Mouse (Mus musculus): ENCODE results near the gene Bsg. TPM values are rescaled to one million over a fixed set of nuclear protein-coding genes. Genes with fewer than 3 reads are reported as not detected.

The Bsg gene
- total and polyA plus RNA-seq, 3 experiments: 318 to 700 (median 346) TPM

GRCm38 (mm10) chr10:79707162-79707561, 2.9 kb downstream of the Bsg start:
- no peak overlapping the region for H3K9ac ChIP-seq (ENCODE audit: control insufficient read depth, low read depth, low read length, poor library complexity, severe bottlenecking)
- no peaks in the 10 kb centered on the region for H3K27me3 ChIP-seq (ENCODE audit: control insufficient read depth in 1 of 2, insufficient read depth in 2 of 2, low read length in 2 of 2)
- peaks cover 9 to 19% of the 10 kb centered on the region in 2 experiments; a peak in 3 of 4 replicates for H3K4me1 ChIP-seq (ENCODE audit: control insufficient read depth in 1 of 2, insufficient read depth in 2 of 2, low read length in 2 of 2)
- H3K4me3 ChIP-seq (ENCODE audit: control insufficient read depth in 1 of 2, insufficient read depth in 1 of 2, low read depth in 2 of 2, low read length in 2 of 2): no peak overlapping the region
- TF ChIP-seq POLR2AphosphoS5 (IDR thresholded peaks at IDR 0.05; ENCODE audit: borderline replicate concordance, low read depth, low read length): no peak
- TF ChIP-seq TCF12 (IDR thresholded peaks at IDR 0.05; ENCODE audit: low read depth, low read length): no peak
- no peak for TF ChIP-seq BHLHE40 (IDR thresholded peaks at IDR 0.05; ENCODE audit: borderline replicate concordance, low read depth, low read length)
- no peak for TF ChIP-seq NRF1 (IDR thresholded peaks at IDR 0.05; ENCODE audit: insufficient read depth, low read depth, low read length, poor library complexity, severe bottlenecking)
- TF ChIP-seq UBTF (IDR thresholded peaks at IDR 0.05; ENCODE audit: borderline replicate concordance, insufficient read depth, low read depth, low read length): no peak
- TF ChIP-seq TBP (IDR thresholded peaks at IDR 0.05; ENCODE audit: low read depth, low read length): no peak
- no peak for TF ChIP-seq JUND (IDR thresholded peaks at IDR 0.05; ENCODE audit: low read depth, low read length)
- no peak for TF ChIP-seq RAD21 (IDR thresholded peaks at IDR 0.05; ENCODE audit: low read depth, low read length)
- TF ChIP-seq MEF2A (IDR thresholded peaks at IDR 0.05; ENCODE audit: extremely low read depth, insufficient replicate concordance, low read depth, low read length, poor library complexity, severe bottlenecking): no peak
- no peak for TF ChIP-seq USF1 (IDR thresholded peaks at IDR 0.05; ENCODE audit: low read depth, low read length)
- TF ChIP-seq ZKSCAN1 (IDR thresholded peaks at IDR 0.05; ENCODE audit: low read depth, low read length): no peak
- no peak for TF ChIP-seq ZC3H11A (IDR thresholded peaks at IDR 0.05; ENCODE audit: low read depth, low read length)
- TF ChIP-seq E2F4 (IDR thresholded peaks at IDR 0.05; ENCODE audit: borderline replicate concordance, low read depth, low read length): no peak
- TF ChIP-seq USF2 (IDR thresholded peaks at IDR 0.05; ENCODE audit: borderline replicate concordance in 1 of 2, insufficient read depth in 1 of 2, low read depth in 1 of 2, low read length in 2 of 2): no peak
- no peak overlapping the region for H3K27ac ChIP-seq (ENCODE audit: control insufficient read depth, low read depth, low read length)
- no peak for DNase-seq (ENCODE audit: low read depth, low spot score)
- peaks cover 41% of the 10 kb centered on the region for H3K79me2 ChIP-seq (ENCODE audit: control insufficient read depth, insufficient read depth, low read length, poor library complexity)
- no peaks in the 10 kb centered on the region for H3K9me3 ChIP-seq (replicated peaks; ENCODE audit: insufficient read depth, low read length)
- peaks cover 0 to 16% of the 10 kb centered on the region in 2 experiments; a peak in 2 of 4 replicates for H3K36me3 ChIP-seq (ENCODE audit: control insufficient read depth in 1 of 2, insufficient read depth in 2 of 2, low read length in 2 of 2)

- peaks cover 9 to 22% of the 10 kb centered on the region in 2 experiments; a peak in 3 of 4 replicates for H3K4me1 ChIP-seq (ENCODE audit: control insufficient read depth in 1 of 2, insufficient read depth in 2 of 2, low read length in 2 of 2)
Observed at GRCm38 (mm10) chr10:79707759-79708158, 3.5 kb downstream of the Bsg start.

More at GRCm38 (mm10) chr10:79707759-79708158, 3.5 kb downstream of the Bsg start:
- H3K27ac ChIP-seq (ENCODE audit: control insufficient read depth, low read depth, low read length): no peak overlapping the region
- no peak overlapping the region for H3K4me3 ChIP-seq (ENCODE audit: control insufficient read depth in 1 of 2, insufficient read depth in 1 of 2, low read depth in 2 of 2, low read length in 2 of 2)
- no peaks in the 10 kb centered on the region for H3K9me3 ChIP-seq (replicated peaks; ENCODE audit: insufficient read depth, low read length)
- H3K27me3 ChIP-seq (ENCODE audit: control insufficient read depth in 1 of 2, insufficient read depth in 2 of 2, low read length in 2 of 2): no peaks in the 10 kb centered on the region
- peaks cover 41% of the 10 kb centered on the region for H3K79me2 ChIP-seq (ENCODE audit: control insufficient read depth, insufficient read depth, low read length, poor library complexity)
- no peak overlapping the region for H3K9ac ChIP-seq (ENCODE audit: control insufficient read depth, low read depth, low read length, poor library complexity, severe bottlenecking)
- no peak for DNase-seq (ENCODE audit: low read depth, low spot score)
- H3K36me3 ChIP-seq (ENCODE audit: control insufficient read depth in 1 of 2, insufficient read depth in 2 of 2, low read length in 2 of 2): peaks cover 0 to 19% of the 10 kb centered on the region in 2 experiments; a peak in 2 of 4 replicates
- TF ChIP-seq CTCF (IDR thresholded peaks at IDR 0.05 in 2 of 3, conservative IDR thresholded peaks at IDR 0.05 in 1 of 3; ENCODE audit: control insufficient read depth in 1 of 3, insufficient read depth in 1 of 3, low read depth in 2 of 3, low read length in 3 of 3, poor library complexity in 1 of 3, severe bottlenecking in 1 of 3): peak in 2 of 3 experiments; percentile 1 to 43; a peak in 3 of 6 replicates
- no peak for TF ChIP-seq ETS1 (IDR thresholded peaks at IDR 0.05; ENCODE audit: low read depth, low read length)
- no peak for TF ChIP-seq GATA1 (IDR thresholded peaks at IDR 0.05; ENCODE audit: low read depth, low read length)
